Mouse (Mus musculus): ENCODE results near the gene Zp1.

Gene Zp1

DNA sequence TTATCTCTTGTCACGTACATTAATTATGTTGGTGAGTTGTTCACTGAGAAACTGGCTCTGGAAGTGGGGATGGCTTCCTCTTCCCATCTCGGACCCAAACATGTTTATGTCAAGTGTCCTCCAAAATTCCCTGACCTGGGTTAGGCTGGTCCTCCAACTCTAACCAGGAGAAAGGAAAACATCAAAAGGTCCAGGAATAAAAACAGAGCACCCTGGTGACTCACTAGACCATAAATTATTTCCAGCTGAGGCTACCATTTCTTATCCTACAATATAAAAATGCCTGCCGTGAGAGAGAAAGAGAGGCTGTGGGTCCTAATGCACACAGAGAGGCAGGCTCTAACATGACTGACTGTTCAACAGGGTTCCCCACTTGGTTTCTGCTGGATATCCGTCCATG is 3.8 kb upstream of the Zp1 start:
- no peak for DNase-seq (ENCODE audit: low spot score in 2 of 2)

DNA sequence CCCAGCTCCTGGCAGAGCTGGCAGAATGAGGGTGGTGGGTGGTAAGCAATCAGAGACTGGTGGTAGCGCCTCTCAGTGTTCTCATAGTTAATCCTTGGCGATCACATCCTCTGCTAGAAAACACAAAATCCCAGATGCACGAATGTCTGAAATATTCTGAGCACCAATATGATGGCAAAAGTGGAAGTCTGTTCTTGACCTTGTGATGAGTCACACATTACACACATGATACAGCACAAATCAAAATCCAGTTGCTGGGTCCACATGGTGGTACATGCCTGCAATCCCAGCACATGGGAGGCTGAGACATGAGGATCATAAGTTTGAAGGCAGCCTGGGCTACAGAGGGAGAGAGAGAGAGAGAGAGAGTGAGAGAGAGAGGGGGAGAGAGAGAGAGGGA is 626 bp upstream of the Zp1 start:
- DNase-seq (ENCODE audit: low spot score in 2 of 2): no peak

DNA sequence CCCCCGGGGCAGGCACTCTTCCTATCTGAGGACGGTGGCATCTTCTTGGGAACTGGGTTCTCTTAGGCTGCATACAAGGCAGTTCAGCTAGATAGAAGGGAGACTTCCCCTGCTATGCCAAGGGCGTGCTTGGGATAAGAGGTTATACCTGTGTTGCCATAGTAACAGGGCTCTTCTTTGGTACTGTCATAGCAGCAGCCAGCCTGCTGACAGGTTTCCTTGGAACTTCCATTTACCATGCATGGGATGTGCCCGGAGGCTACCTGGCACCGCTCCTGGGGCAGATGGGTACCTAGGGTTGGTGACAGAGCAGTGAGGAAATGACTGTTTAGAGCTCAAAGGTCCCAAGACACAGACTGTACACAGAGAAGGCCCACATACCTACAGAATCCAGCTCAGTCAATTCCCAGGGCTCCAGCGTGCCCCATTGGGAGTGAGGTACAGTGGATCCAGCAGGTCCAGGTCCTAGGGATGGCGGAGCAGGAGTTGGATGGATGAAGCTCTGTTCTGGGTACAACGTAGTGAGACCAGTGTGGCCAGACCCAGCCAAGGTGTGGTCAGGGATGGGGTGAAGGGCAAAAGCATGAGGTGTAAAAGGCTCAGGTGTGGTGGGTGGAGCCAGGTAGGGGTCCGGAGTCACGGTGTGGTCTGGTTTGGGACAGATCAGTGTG is 2.0 kb downstream of the Zp1 start:
- DNase-seq (ENCODE audit: low spot score in 2 of 2): no peak

GRCm38 (mm10) chr19:10916506-10916905 is 3.9 kb downstream of the Zp1 start:
- no peak for DNase-seq (ENCODE audit: low spot score in 2 of 2)

DNA sequence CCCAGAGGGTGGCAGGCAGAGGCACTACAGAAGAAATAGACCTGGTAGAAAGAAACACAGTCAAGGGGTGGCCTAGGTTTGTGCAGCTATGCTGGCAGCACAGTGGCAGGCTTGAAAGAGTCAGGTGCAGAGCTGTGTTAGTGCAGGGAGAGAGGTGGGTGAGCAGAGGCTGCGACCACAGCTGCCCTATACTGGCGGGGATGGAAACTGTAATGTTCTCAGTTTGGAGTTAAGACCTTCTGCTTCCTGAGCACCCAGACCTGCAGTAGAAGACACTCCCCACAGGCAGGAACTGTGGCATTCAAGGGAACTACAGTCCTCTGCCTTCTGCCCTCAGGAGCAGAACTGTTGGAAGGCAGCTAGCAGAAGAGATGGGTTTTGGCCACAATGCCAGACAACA is 5.6 kb downstream of the Zp1 start:
- DNase-seq (ENCODE audit: low spot score in 2 of 2): no peak

DNA sequence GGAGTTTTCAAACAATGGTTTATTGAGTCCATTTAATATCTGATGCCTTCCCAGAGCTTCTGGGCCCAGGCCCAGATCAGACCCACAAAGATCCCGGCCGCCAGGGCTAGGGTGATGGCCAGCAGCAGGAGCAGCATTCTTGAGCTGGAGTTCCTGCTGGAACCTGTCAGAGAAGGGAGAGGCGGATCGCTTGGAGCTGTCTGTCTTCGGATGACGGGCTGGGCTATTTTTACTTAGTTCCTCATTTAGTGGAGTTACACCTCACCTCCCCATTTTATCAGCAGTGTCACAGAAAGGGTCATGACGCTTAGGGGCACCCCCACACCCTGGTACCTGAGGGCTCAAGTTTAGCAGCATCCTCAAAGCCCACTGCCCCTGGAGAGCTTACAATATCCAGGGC is 6.1 kb downstream of the Zp1 start:
- no peak for DNase-seq (ENCODE audit: low spot score in 2 of 2)

- DNase-seq (ENCODE audit: low spot score in 2 of 2): no peak
Observed at GRCm38 (mm10) chr19:10909087-10909721, 11.2 kb downstream of the Zp1 start.

- peak in 1 of 2 experiments; percentile 70 for DNase-seq (ENCODE audit: low spot score in 2 of 2)
Observed at GRCm38 (mm10) chr19:10907891-10908290, 12.5 kb downstream of the Zp1 start.

GRCm38 (mm10) chr19:10905728-10906000 is 14.8 kb downstream of the Zp1 start:
- no peak for DNase-seq (ENCODE audit: low spot score in 2 of 2)

GRCm38 (mm10) chr19:10904927-10905727 is 15.3 kb downstream of the Zp1 start:
- peak in 1 of 2 experiments; percentile 59 for DNase-seq (ENCODE audit: low spot score in 2 of 2)

DNA sequence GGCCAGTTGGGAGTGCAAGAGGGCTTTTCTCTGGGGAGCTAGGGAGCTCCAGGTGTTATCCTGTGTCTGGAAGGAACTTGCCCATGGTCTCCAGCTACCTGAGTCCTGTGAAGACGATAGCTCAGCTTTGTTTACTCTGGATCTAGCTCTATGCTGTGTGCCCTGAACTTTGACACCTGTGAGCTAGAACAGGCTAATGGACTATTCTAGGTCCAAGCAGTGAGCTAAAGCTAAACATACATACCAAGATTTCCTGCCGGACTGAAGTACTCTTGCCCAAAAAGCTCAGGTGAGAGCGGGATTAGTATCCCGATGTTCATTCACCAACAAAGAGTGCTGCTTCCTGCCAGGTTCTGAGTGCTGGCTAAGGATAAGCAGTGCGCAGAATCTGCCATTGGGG is 15.9 kb downstream of the Zp1 start:
- DNase-seq (ENCODE audit: low spot score in 2 of 2): no peak

DNA sequence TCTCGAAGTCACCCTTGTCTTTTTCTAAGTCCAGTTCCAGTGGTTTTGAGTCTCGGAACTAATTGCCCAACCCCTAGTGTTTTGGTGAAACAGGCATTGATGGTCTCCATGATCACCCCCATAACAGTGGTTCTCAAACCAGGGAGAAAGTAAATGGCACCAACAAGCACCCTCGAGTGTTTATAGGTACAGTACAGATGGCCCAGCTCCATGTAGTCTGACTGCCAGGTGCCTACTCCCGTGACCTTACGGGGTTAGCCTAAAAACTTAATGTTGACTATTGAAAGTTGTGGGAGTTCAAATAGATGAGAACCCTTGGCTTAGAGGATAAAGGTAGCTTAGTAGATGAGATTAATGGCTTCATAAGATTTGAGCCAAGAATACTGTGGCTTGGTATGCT is 19.4 kb downstream of the Zp1 start:
- DNase-seq (ENCODE audit: low spot score in 2 of 2): no peak

DNA sequence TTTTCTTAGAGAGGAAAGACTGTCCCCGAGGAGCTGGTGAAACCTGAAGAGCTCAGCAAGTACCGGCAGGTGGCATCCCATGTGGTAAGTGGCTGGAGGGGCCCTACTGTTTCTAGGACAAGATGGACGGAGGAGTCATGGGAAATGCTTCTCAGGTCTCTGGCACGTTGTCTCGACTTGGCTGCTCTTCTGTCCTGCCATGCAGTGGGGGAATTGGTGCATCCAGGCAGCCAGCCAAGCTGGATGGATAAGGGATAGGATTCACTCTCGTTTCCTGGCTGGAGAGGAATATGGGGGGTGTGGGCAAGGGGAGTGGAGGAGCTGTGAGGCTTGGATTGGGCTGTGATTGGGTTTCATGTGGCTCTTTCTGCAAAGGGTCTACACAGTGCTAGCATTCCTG is 20.1 kb downstream of the Zp1 start:
- DNase-seq (ENCODE audit: low spot score in 2 of 2): no peak

DNA sequence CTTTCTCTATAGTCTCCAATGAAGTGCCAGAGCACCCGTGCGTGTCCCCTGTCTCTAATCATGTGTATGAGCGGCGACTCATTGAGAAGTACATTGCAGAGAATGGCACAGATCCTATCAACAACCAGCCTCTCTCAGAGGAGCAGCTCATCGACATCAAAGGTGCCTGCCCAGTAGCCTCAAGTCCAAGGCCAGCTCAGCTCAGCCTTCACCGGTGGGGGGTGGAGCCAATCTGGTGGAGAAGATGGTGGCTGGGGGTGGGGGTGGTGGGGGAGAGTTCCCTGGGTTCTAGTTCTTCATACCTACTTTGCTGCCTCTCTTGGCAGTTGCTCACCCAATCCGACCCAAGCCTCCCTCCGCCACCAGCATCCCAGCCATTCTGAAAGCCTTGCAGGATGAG is 22.9 kb downstream of the Zp1 start:
- no peak for DNase-seq (ENCODE audit: low spot score in 2 of 2)

DNA sequence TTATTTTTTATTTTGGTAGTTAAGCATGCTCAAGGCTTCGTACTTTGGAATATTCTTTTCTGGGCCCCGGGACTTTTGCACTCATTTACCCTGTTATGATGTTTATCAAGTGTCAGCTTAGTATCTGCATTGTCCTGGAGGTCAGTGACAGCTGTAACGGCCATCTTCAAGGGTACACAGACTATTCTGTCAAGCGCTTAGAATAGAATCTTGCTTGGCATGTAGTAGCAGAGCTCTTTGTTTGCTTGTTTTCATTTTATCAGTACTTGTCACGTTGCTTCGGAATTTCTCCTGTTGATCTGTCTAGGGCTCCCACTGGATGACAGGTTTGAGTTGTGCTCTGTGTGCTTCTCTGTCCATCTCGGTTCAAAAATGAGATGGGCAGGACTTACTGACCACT is 23.6 kb downstream of the Zp1 start:
- no peak for DNase-seq (ENCODE audit: low spot score in 2 of 2)

DNA sequence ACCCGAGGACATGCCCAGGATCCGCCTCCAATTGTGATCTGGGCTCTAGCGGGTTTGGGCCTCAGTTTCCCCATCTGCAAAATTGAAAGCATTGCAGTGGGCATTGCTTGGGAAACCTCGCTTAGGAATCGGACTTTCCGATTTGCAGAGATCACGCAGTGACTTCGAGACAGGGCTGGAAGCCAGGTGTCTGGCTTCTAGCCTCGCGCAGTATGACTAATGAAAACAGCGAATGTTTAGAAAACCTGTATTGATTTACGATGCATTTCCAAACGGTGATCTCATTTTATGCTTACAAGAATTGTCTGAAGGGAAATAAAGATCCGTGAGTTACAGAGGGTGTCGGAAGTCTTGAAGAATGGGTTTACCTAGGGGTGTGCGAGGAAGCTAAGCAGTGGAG is 24.7 kb downstream of the Zp1 start:
- peak in 1 of 2 experiments; percentile 32 for DNase-seq (ENCODE audit: low spot score in 2 of 2)

DNA sequence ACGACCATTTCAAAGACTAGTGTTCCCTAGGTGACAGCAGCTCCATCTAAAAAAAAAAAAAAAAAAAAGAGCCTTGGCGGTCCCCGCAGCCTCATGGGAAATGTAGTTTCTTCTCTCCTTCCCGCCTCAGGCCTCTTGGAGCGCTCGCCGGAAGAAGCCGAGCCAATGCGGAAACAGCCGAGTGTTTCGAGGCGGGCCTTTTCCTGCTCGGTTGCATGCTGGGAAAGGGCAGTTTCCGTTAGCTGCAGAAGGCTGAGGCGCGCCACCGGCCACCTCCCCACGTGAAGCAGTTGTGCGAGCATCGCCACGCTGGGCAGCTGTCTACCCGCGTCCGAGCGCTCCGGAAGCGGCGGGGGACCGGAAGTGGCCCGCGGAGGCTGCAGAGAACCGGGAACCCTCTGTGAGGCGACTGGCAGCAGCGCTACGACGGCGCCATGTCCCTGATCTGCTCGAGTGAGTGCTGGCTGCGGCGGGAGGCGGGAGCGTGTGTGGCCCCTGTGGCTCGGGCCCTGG is 25.4 kb downstream of the Zp1 start, which contains the start of gene Prpf19:
Prpf19 (plus strand) TSS at position 216 of the 513 bp plus-strand sequence.
- peak; percentile 93 to 98 for DNase-seq (ENCODE audit: low spot score in 2 of 2)

GRCm38 (mm10) chr19:10892201-10892600 is 28.2 kb downstream of the Zp1 start:
- DNase-seq (ENCODE audit: low spot score in 2 of 2): no peak

- DNase-seq (ENCODE audit: low spot score in 2 of 2): peak; percentile 87 to 94
Observed at GRCm38 (mm10) chr19:10881426-10882154, 38.8 kb downstream of the Zp1 start, which contains the start of gene Tmem109. TSS of gene Tmem109 (minus strand) at chr19:10882001.

GRCm38 (mm10) chr19:10880975-10881425 is 39.4 kb downstream of the Zp1 start:
- DNase-seq (ENCODE audit: low spot score in 2 of 2): no peak

GRCm38 (mm10) chr19:10880085-10880974 is 40.1 kb downstream of the Zp1 start:
- DNase-seq (ENCODE audit: low spot score in 2 of 2): peak in 1 of 2 experiments; percentile 50
